Mouse (Mus musculus) midbrain, embryonic 14.5 days (tissue): ENCODE measurements around the gene Foxred2. TPM values are rescaled to one million over a fixed set of nuclear protein-coding genes. Genes with fewer than 3 reads are reported as not detected.
A peak's percentile ranks its signal among the peaks of the same experiment; 100 is the strongest.

Experiments
- ATAC-seq: fragments of 200-750 bp; cut with Nextera tagmentation; 2 replicates; pipeline ENCODE4 v1.8.0; 2017; ENCODE audit warnings: moderate number of reproducible peaks, moderate library complexity; ENCODE audit not compliant: low FRiP score, low TSS enrichment
- DNase-seq: peaks from one replicate; pipeline ENCODE4 v3.0.0-alpha.2; 2015
- H3K27ac ChIP-seq: fragments of 300-500 bp; sonication (generic); replicated peaks from 2 replicates; pipeline ENCODE4 v1.5.1; 2014; ENCODE audit warnings: mild to moderate bottlenecking, low read depth, low read length, moderate library complexity
- H3K27me3 ChIP-seq: fragments of 300-500 bp; sonication (generic); 2 replicates; pipeline ENCODE4 v1.6.1; 2014; ENCODE audit warnings: low read length, control low read depth, mixed read lengths; ENCODE audit not compliant: control insufficient read depth, insufficient read depth
- H3K36me3 ChIP-seq: fragments of 300-500 bp; sonication (generic); 2 replicates; pipeline ENCODE4 v1.6.1; 2014; ENCODE audit warnings: low read length, control low read depth; ENCODE audit not compliant: control insufficient read depth, insufficient read depth
- H3K4me1 ChIP-seq: fragments of 300-500 bp; sonication (generic); 2 replicates; pipeline ENCODE4 v1.6.1; 2014; ENCODE audit warnings: mild to moderate bottlenecking, antibody characterized with exemption, low read length, control low read depth; ENCODE audit not compliant: control insufficient read depth, insufficient read depth
- H3K4me2 ChIP-seq: fragments of 300-500 bp; sonication (generic); 2 replicates; pipeline ENCODE4 v1.6.1; 2014; ENCODE audit warnings: mild to moderate bottlenecking, low read length, moderate library complexity
- H3K4me3 ChIP-seq: fragments of 300-500 bp; sonication (generic); replicated peaks from 2 replicates; pipeline ENCODE4 v1.5.1; 2014; ENCODE audit warnings: low read depth, low read length
- H3K9ac ChIP-seq: fragments of 300-500 bp; sonication (generic); replicated peaks from 2 replicates; pipeline ENCODE4 v1.6.1; 2014; ENCODE audit warnings: mild to moderate bottlenecking, low read length, moderate library complexity
- H3K9me3 ChIP-seq: fragments of 300-500 bp; sonication (generic); 2 replicates; pipeline ENCODE4 v1.6.1; 2016; ENCODE audit warnings: low read length, control low read depth, mixed read lengths; ENCODE audit not compliant: control insufficient read depth
- WGBS: fragments of 180-500 bp; shearing (Covaris S2); extraction: QIAGEN DNeasy Blood & Tissue Kit; methylation state at CpG from one replicate; pipeline ENCODE4 v1.1.7; 2014; 5-methylcytosine and 5-hydroxymethylcytosine counted together
- polyA plus RNA-seq: library from polyadenylated mRNA; unstranded; fragments of >200 nt; fragmentation: Nextera tagmentation; extraction: Ambion mirVana; gene quantifications from 2 replicates; pipeline ENCODE4 v1.2.1, GENCODE M21; 2014

The Foxred2 gene
- polyA plus RNA-seq, 1 experiment from 2014 or later = 9.2 TPM

GRCm38 (mm10) chr15:77955440-77956403 lies 800 bp downstream of the Foxred2 start:
- DNase-seq = peak; percentile 64
- whole genome bisulfite sequencing = 9% methylated on average over 52 of the region's 52 CpGs

GRCm38 (mm10) chr15:77954362-77954761 lies 2.2 kb downstream of the Foxred2 start:
- Histone ChIP-seq H3K4me2 (peak overlapping the region; percentile 24), H3K9me3 (no peaks in the 10 kb centered on the region), H3K27ac (no peak overlapping the region), H3K9ac (no peak overlapping the region), H3K4me3 (no peak overlapping the region), H3K4me1 (peaks cover 24% of the 10 kb centered on the region), H3K27me3 (no peaks in the 10 kb centered on the region), H3K36me3 (peaks cover 48% of the 10 kb centered on the region)
- DNase-seq (no peak), ATAC-seq (no peak)
- 94% methylated on average over 2 of the region's 2 CpGs for WGBS

More at GRCm38 (mm10) chr15:77955440-77956403, 800 bp downstream of the Foxred2 start:
- H3K9ac ChIP-seq = peak overlapping the region; percentile 62
- no peaks in the 10 kb centered on the region for H3K9me3 ChIP-seq
- peaks cover 24% of the 10 kb centered on the region for H3K4me1 ChIP-seq
- ATAC-seq = peak; percentile 51
- peaks cover 48% of the 10 kb centered on the region for H3K36me3 ChIP-seq
- peak overlapping the region; percentile 52 for H3K4me3 ChIP-seq
- no peaks in the 10 kb centered on the region for H3K27me3 ChIP-seq
- H3K4me2 ChIP-seq = peak overlapping the region; percentile 78
- H3K27ac ChIP-seq = peak overlapping the region; percentile 76

- 93% methylated on average over 3 of the region's 3 CpGs for WGBS
- DNase-seq = no peak
Observed at GRCm38 (mm10) chr15:77952921-77953320, 3.6 kb downstream of the Foxred2 start.

GRCm38 (mm10) chr15:77949061-77949460 lies 7.5 kb downstream of the Foxred2 start:
- 90% methylated on average over 7 of the region's 7 CpGs for WGBS
- no peaks in the 10 kb centered on the region for H3K9me3 ChIP-seq
- H3K36me3 ChIP-seq = peaks cover 76% of the 10 kb centered on the region

More at GRCm38 (mm10) chr15:77952921-77953320, 3.6 kb downstream of the Foxred2 start:
- H3K9ac ChIP-seq = no peak overlapping the region
- no peaks in the 10 kb centered on the region for H3K9me3 ChIP-seq
- no peaks in the 10 kb centered on the region for H3K27me3 ChIP-seq
- no peak overlapping the region for H3K4me3 ChIP-seq
- H3K4me2 ChIP-seq = no peak overlapping the region
- peaks cover 46% of the 10 kb centered on the region for H3K36me3 ChIP-seq
- peaks cover 24% of the 10 kb centered on the region for H3K4me1 ChIP-seq
- ATAC-seq = no peak
- no peak overlapping the region for H3K27ac ChIP-seq

GRCm38 (mm10) chr15:77945711-77946110 lies 10.8 kb downstream of the Foxred2 start:
- H3K27ac ChIP-seq = no peak overlapping the region
- H3K4me1 ChIP-seq = no peaks in the 10 kb centered on the region
- H3K27me3 ChIP-seq = no peaks in the 10 kb centered on the region
- H3K4me3 ChIP-seq = no peak overlapping the region
- ATAC-seq (no peak), DNase-seq (no peak)
- WGBS = 90% methylated on average over 4 of the region's 4 CpGs
- no peak overlapping the region for H3K9ac ChIP-seq
- no peaks in the 10 kb centered on the region for H3K9me3 ChIP-seq
- peaks cover 79% of the 10 kb centered on the region for H3K36me3 ChIP-seq
- no peak overlapping the region for H3K4me2 ChIP-seq

More at GRCm38 (mm10) chr15:77949061-77949460, 7.5 kb downstream of the Foxred2 start:
- ATAC-seq (no peak), DNase-seq (no peak)
- no peak overlapping the region for H3K9ac ChIP-seq
- H3K4me1 ChIP-seq = no peaks in the 10 kb centered on the region; the same call in 1 of the 2 replicates
- no peaks in the 10 kb centered on the region for H3K27me3 ChIP-seq
- H3K27ac ChIP-seq = no peak overlapping the region
- no peak overlapping the region for H3K4me3 ChIP-seq
- no peak overlapping the region for H3K4me2 ChIP-seq

GRCm38 (mm10) chr15:77941563-77941962 lies 15.0 kb downstream of the Foxred2 start:
- no peaks in the 10 kb centered on the region for H3K27me3 ChIP-seq
- no peak overlapping the region for H3K4me2 ChIP-seq
- no peak overlapping the region for H3K9ac ChIP-seq
- no peak overlapping the region for H3K4me3 ChIP-seq
- ATAC-seq (no peak), DNase-seq (no peak)
- H3K9me3 ChIP-seq = no peaks in the 10 kb centered on the region
- WGBS = 84% methylated on average over 3 of the region's 3 CpGs
- H3K4me1 ChIP-seq = no peaks in the 10 kb centered on the region
- peaks cover 47% of the 10 kb centered on the region for H3K36me3 ChIP-seq
- H3K27ac ChIP-seq = no peak overlapping the region

- Histone ChIP-seq H3K27ac (no peak overlapping the region), H3K4me2 (no peak overlapping the region), H3K36me3 (peaks cover 23% of the 10 kb centered on the region), H3K9ac (no peak overlapping the region), H3K4me3 (no peak overlapping the region), H3K9me3 (no peaks in the 10 kb centered on the region), H3K4me1 (peaks cover 7% of the 10 kb centered on the region; the same call in 1 of the 2 replicates), H3K27me3 (no peaks in the 10 kb centered on the region)
- DNase-seq (no peak), ATAC-seq (no peak)
- whole genome bisulfite sequencing = 59% methylated on average over 5 of the region's 5 CpGs
Observed at GRCm38 (mm10) chr15:77938516-77938915, 18.0 kb downstream of the Foxred2 start.

GRCm38 (mm10) chr15:77935673-77936375 lies 20.7 kb downstream of the Foxred2 start:
- Histone ChIP-seq H3K9ac (no peak overlapping the region), H3K27ac (no peak overlapping the region), H3K4me2 (no peak overlapping the region), H3K9me3 (no peaks in the 10 kb centered on the region), H3K4me1 (peaks cover 7% of the 10 kb centered on the region; the same call in 1 of the 2 replicates), H3K27me3 (no peaks in the 10 kb centered on the region), H3K36me3 (no peaks in the 10 kb centered on the region), H3K4me3 (no peak overlapping the region)
- ATAC-seq = no peak
- DNase-seq = no peak
- 79% methylated on average over 14 of the region's 14 CpGs for WGBS
